Mouse (Mus musculus) gonadal fat pad, adult 2 months (tissue): ENCODE results near the gene Tbcel. TPM values are rescaled to one million over a fixed set of nuclear protein-coding genes. Genes with fewer than 3 reads are reported as not detected.

Experiments
- DNase-seq: peaks from one replicate; pipeline ENCODE4 v3.0.0-alpha.2; 2012; ENCODE audit warnings: low read depth
- polyA plus RNA-seq: library from polyadenylated mRNA; depleted of rRNA; stranded (reverse); fragments of >200 nt; gene quantifications from 2 replicates; pipeline ENCODE4 v1.2.3, GENCODE M21; 2012

The Tbcel gene
- polyA plus RNA-seq, 1 experiment, result 9.0 TPM

GRCm38 (mm10) chr9:42486913-42487312 is 20.7 kb downstream of the Tbcel start:
- no peak for DNase-seq

- DNase-seq, result no peak
These were observed 22.9 kb downstream of the Tbcel start for GRCm38 (mm10) chr9:42484667-42485066.

- no peak for DNase-seq
These were observed 24.7 kb downstream of the Tbcel start for GRCm38 (mm10) chr9:42482944-42483343.

- no peak for DNase-seq
These were observed 31.4 kb downstream of the Tbcel start for GRCm38 (mm10) chr9:42476166-42476565.

- no peak for DNase-seq
These were observed 33.4 kb downstream of the Tbcel start for GRCm38 (mm10) chr9:42474244-42474643.

- DNase-seq, result no peak
These were observed 35.5 kb downstream of the Tbcel start for GRCm38 (mm10) chr9:42471921-42472747.

GRCm38 (mm10) chr9:42471214-42471613 is 36.4 kb downstream of the Tbcel start:
- DNase-seq, result no peak

- DNase-seq, result no peak
These were observed 38.3 kb downstream of the Tbcel start for GRCm38 (mm10) chr9:42469323-42469722.

- DNase-seq, result no peak
These were observed 39.2 kb downstream of the Tbcel start for GRCm38 (mm10) chr9:42468360-42468759.

- DNase-seq, result no peak
These were observed 40.3 kb downstream of the Tbcel start for GRCm38 (mm10) chr9:42467116-42467815.

- no peak for DNase-seq
These were observed 41.9 kb downstream of the Tbcel start for GRCm38 (mm10) chr9:42465661-42466091.

GRCm38 (mm10) chr9:42464181-42464580 is 43.4 kb downstream of the Tbcel start:
- DNase-seq, result no peak

- no peak for DNase-seq
These were observed 44.2 kb downstream of the Tbcel start for GRCm38 (mm10) chr9:42463220-42463989.

- no peak for DNase-seq
These were observed 44.9 kb downstream of the Tbcel start for GRCm38 (mm10) chr9:42462585-42463219.

- no peak for DNase-seq
These were observed 46.1 kb downstream of the Tbcel start for GRCm38 (mm10) chr9:42461390-42462108.

GRCm38 (mm10) chr9:42460353-42460752 is 47.3 kb downstream of the Tbcel start:
- no peak for DNase-seq

- DNase-seq, result no peak
These were observed 47.9 kb downstream of the Tbcel start for GRCm38 (mm10) chr9:42459736-42460135.

- no peak for DNase-seq
These were observed 48.7 kb downstream of the Tbcel start for GRCm38 (mm10) chr9:42458741-42459515.

- DNase-seq, result no peak
These were observed 50.1 kb downstream of the Tbcel start for GRCm38 (mm10) chr9:42457501-42457900.

GRCm38 (mm10) chr9:42454364-42454763 is 53.2 kb downstream of the Tbcel start:
- no peak for DNase-seq
